Mouse (Mus musculus): ENCODE measurements around the gene Irf1. TPM values are rescaled to one million over a fixed set of nuclear protein-coding genes. Genes with fewer than 3 reads are reported as not detected.

The Irf1 gene
- polyA plus RNA-seq, 1 experiment from 2014 or later, result 8.4 TPM

GRCm38 (mm10) chr11:53781201-53781775 lies 11.5 kb downstream of the Irf1 start:
- Histone ChIP-seq H3K9me3 (ENCODE audit: control insufficient read depth, low read length) (no peaks in the 10 kb centered on the region), H3K4me1 (replicated peaks; ENCODE audit: control insufficient read depth, insufficient read depth, low read length) (peaks cover 3% of the 10 kb centered on the region; the same call in 1 of the 2 replicates), H3K36me3 (ENCODE audit: control insufficient read depth, insufficient read depth, low read length) (peaks cover 2% of the 10 kb centered on the region; the same call in 1 of the 2 replicates), H3K27ac (ENCODE audit: low read depth, low read length) (no peak overlapping the region), H3K27me3 (replicated peaks; ENCODE audit: control insufficient read depth, insufficient read depth, low read length) (no peaks in the 10 kb centered on the region), H3K9ac (ENCODE audit: low read depth, low read length) (no peak overlapping the region), H3K4me2 (no peak overlapping the region), H3K4me3 (ENCODE audit: low read depth, low read length) (no peak overlapping the region)
- DNase-seq (ENCODE audit: low spot score) (no peak), ATAC-seq (replicated peaks; ENCODE audit: low FRiP score) (no peak)
- WGBS, result 77% methylated on average over 4 of the region's 4 CpGs

GRCm38 (mm10) chr11:53781964-53782363 lies 12.2 kb downstream of the Irf1 start:
- Histone ChIP-seq H3K27ac (ENCODE audit: low read depth, low read length) (no peak overlapping the region), H3K36me3 (ENCODE audit: control insufficient read depth, insufficient read depth, low read length) (no peaks in the 10 kb centered on the region; the same call in 1 of the 2 replicates), H3K4me1 (replicated peaks; ENCODE audit: control insufficient read depth, insufficient read depth, low read length) (peaks cover 3% of the 10 kb centered on the region; the same call in 1 of the 2 replicates), H3K4me2 (no peak overlapping the region), H3K27me3 (replicated peaks; ENCODE audit: control insufficient read depth, insufficient read depth, low read length) (no peaks in the 10 kb centered on the region), H3K4me3 (ENCODE audit: low read depth, low read length) (no peak overlapping the region), H3K9ac (ENCODE audit: low read depth, low read length) (no peak overlapping the region), H3K9me3 (ENCODE audit: control insufficient read depth, low read length) (no peaks in the 10 kb centered on the region)
- ATAC-seq (replicated peaks; ENCODE audit: low FRiP score) (no peak), DNase-seq (ENCODE audit: low spot score) (no peak)
- WGBS, result 88% methylated on average over 7 of the region's 7 CpGs

GRCm38 (mm10) chr11:53783288-53783687 lies 13.5 kb downstream of the Irf1 start:
- Histone ChIP-seq H3K36me3 (ENCODE audit: control insufficient read depth, insufficient read depth, low read length) (no peaks in the 10 kb centered on the region), H3K9me3 (ENCODE audit: control insufficient read depth, low read length) (no peaks in the 10 kb centered on the region), H3K4me1 (replicated peaks; ENCODE audit: control insufficient read depth, insufficient read depth, low read length) (peaks cover 3% of the 10 kb centered on the region), H3K4me3 (ENCODE audit: low read depth, low read length) (no peak overlapping the region), H3K27me3 (replicated peaks; ENCODE audit: control insufficient read depth, insufficient read depth, low read length) (no peaks in the 10 kb centered on the region), H3K27ac (ENCODE audit: low read depth, low read length) (no peak overlapping the region), H3K4me2 (no peak overlapping the region), H3K9ac (ENCODE audit: low read depth, low read length) (no peak overlapping the region)
- ATAC-seq (replicated peaks; ENCODE audit: low FRiP score) (no peak), DNase-seq (ENCODE audit: low spot score) (no peak)
- 85% methylated on average over 9 of the region's 9 CpGs for WGBS

- ATAC-seq (replicated peaks; ENCODE audit: low FRiP score), result no peak
- no peak overlapping the region for H3K27ac ChIP-seq (ENCODE audit: low read depth, low read length)
- 58% methylated on average over 3 of the region's 3 CpGs for WGBS
Measured at GRCm38 (mm10) chr11:53785311-53785936, 15.6 kb downstream of the Irf1 start.

GRCm38 (mm10) chr11:53786058-53787031 lies 16.5 kb downstream of the Irf1 start:
- Histone ChIP-seq H3K9me3 (ENCODE audit: control insufficient read depth, low read length) (no peaks in the 10 kb centered on the region), H3K27me3 (replicated peaks; ENCODE audit: control insufficient read depth, insufficient read depth, low read length) (no peaks in the 10 kb centered on the region), H3K4me2 (no peak overlapping the region), H3K4me3 (ENCODE audit: low read depth, low read length) (no peak overlapping the region), H3K36me3 (ENCODE audit: control insufficient read depth, insufficient read depth, low read length) (no peaks in the 10 kb centered on the region), H3K4me1 (replicated peaks; ENCODE audit: control insufficient read depth, insufficient read depth, low read length) (peaks cover 4% of the 10 kb centered on the region), H3K9ac (ENCODE audit: low read depth, low read length) (peak overlapping the region; percentile 14; the same call in 1 of the 2 replicates), H3K27ac (ENCODE audit: low read depth, low read length) (no peak overlapping the region)
- ATAC-seq (replicated peaks; ENCODE audit: low FRiP score) (no peak), DNase-seq (ENCODE audit: low spot score) (no peak)
- WGBS, result 65% methylated on average over 13 of the region's 13 CpGs

More at GRCm38 (mm10) chr11:53785311-53785936, 15.6 kb downstream of the Irf1 start:
- no peak overlapping the region for H3K4me3 ChIP-seq (ENCODE audit: low read depth, low read length)
- H3K4me1 ChIP-seq (replicated peaks; ENCODE audit: control insufficient read depth, insufficient read depth, low read length), result peaks cover 4% of the 10 kb centered on the region
- H3K9ac ChIP-seq (ENCODE audit: low read depth, low read length), result peak overlapping the region; percentile 14; the same call in 1 of the 2 replicates
- no peak overlapping the region for H3K4me2 ChIP-seq
- DNase-seq (ENCODE audit: low spot score), result no peak
- H3K27me3 ChIP-seq (replicated peaks; ENCODE audit: control insufficient read depth, insufficient read depth, low read length), result no peaks in the 10 kb centered on the region
- no peaks in the 10 kb centered on the region for H3K9me3 ChIP-seq (ENCODE audit: control insufficient read depth, low read length)
- H3K36me3 ChIP-seq (ENCODE audit: control insufficient read depth, insufficient read depth, low read length), result no peaks in the 10 kb centered on the region

GRCm38 (mm10) chr11:53788196-53788595 lies 18.4 kb downstream of the Irf1 start:
- 73% methylated on average over 8 of the region's 8 CpGs for WGBS
- DNase-seq (ENCODE audit: low spot score), result no peak
- Histone ChIP-seq H3K4me1 (replicated peaks; ENCODE audit: control insufficient read depth, insufficient read depth, low read length) (peaks cover 4% of the 10 kb centered on the region), H3K9ac (ENCODE audit: low read depth, low read length) (no peak overlapping the region), H3K27ac (ENCODE audit: low read depth, low read length) (no peak overlapping the region), H3K4me2 (no peak overlapping the region), H3K36me3 (ENCODE audit: control insufficient read depth, insufficient read depth, low read length) (no peaks in the 10 kb centered on the region), H3K4me3 (ENCODE audit: low read depth, low read length) (no peak overlapping the region), H3K9me3 (ENCODE audit: control insufficient read depth, low read length) (no peaks in the 10 kb centered on the region), H3K27me3 (replicated peaks; ENCODE audit: control insufficient read depth, insufficient read depth, low read length) (no peaks in the 10 kb centered on the region)
- ATAC-seq (replicated peaks; ENCODE audit: low FRiP score), result no peak

GRCm38 (mm10) chr11:53789277-53789676 lies 19.5 kb downstream of the Irf1 start:
- H3K27ac ChIP-seq (ENCODE audit: low read depth, low read length), result no peak overlapping the region
- H3K4me1 ChIP-seq (replicated peaks; ENCODE audit: control insufficient read depth, insufficient read depth, low read length), result peaks cover 4% of the 10 kb centered on the region
- H3K4me2 ChIP-seq, result no peak overlapping the region
- H3K9ac ChIP-seq (ENCODE audit: low read depth, low read length), result no peak overlapping the region
- H3K36me3 ChIP-seq (ENCODE audit: control insufficient read depth, insufficient read depth, low read length), result no peaks in the 10 kb centered on the region
- DNase-seq (ENCODE audit: low spot score) (no peak), ATAC-seq (replicated peaks; ENCODE audit: low FRiP score) (no peak)
- H3K4me3 ChIP-seq (ENCODE audit: low read depth, low read length), result no peak overlapping the region
- no peaks in the 10 kb centered on the region for H3K9me3 ChIP-seq (ENCODE audit: control insufficient read depth, low read length)
- no peaks in the 10 kb centered on the region for H3K27me3 ChIP-seq (replicated peaks; ENCODE audit: control insufficient read depth, insufficient read depth, low read length)
- WGBS, result 64% methylated on average over 3 of the region's 3 CpGs

- Histone ChIP-seq H3K27me3 (replicated peaks; ENCODE audit: control insufficient read depth, insufficient read depth, low read length) (no peaks in the 10 kb centered on the region), H3K4me3 (ENCODE audit: low read depth, low read length) (no peak overlapping the region), H3K4me2 (no peak overlapping the region), H3K9me3 (ENCODE audit: control insufficient read depth, low read length) (no peaks in the 10 kb centered on the region), H3K36me3 (ENCODE audit: control insufficient read depth, insufficient read depth, low read length) (no peaks in the 10 kb centered on the region), H3K9ac (ENCODE audit: low read depth, low read length) (no peak overlapping the region), H3K27ac (ENCODE audit: low read depth, low read length) (no peak overlapping the region), H3K4me1 (replicated peaks; ENCODE audit: control insufficient read depth, insufficient read depth, low read length) (peaks cover 27% of the 10 kb centered on the region)
- WGBS, result 81% methylated on average over 3 of the region's 3 CpGs
- DNase-seq (ENCODE audit: low spot score) (no peak), ATAC-seq (replicated peaks; ENCODE audit: low FRiP score) (no peak)
Measured at GRCm38 (mm10) chr11:53792986-53793385, 23.2 kb downstream of the Irf1 start.
